Mouse (Mus musculus): ENCODE data around the gene Cycs. TPM values are rescaled to one million over a fixed set of nuclear protein-coding genes. Genes with fewer than 3 reads are reported as not detected.

Gene Cycs
- polyA plus RNA-seq (2012; rRNA removed) (20.7 and 35.9 TPM in 2 replicates), polyA plus RNA-seq (2014; fragmentation: Nextera tagmentation; extraction: Ambion mirVana) (49.1 and 53.8 TPM in 2 replicates)

DNA sequence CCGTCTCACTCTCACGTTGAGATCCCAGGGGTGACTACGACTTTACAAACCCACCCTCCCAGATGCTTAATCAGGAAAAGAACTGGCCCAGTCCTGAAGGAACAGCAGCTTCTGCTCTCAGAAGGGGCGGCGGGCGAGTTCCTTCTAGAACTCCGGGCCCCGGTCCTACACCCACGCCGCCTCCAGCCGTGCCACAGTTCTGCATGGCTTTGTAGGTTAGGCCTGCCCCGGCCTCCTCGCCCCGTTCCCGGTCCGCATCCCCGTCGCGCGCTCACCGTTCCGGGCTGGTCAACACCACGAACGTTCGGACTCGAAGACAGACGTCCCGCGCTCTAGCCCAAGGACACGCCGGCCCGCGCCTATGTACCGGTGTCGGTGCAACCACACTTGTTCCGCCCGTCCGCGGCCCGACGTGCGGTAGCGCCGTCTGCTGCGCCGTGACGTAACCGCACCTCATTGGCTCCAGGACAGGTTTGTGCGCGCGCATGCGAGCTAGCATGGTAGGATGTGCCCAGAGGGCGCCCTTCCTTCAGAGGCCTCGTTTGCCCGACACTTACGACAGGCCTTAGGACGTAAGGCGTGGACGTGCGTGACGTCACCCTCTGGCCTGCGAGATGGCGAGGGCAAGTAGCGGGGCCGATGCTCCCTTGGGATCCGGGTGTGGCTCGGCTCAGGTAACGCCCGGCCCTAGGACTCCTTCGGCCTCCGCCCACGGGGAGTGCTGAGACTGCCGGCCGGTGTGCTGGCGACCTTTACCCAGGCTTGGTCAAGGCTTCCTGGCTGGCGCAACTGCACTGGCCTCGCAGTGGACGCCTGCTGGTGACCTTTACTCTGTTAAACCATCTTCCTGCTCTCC lies at the start of gene Cycs:
TSS of gene Cycs (minus strand) at position 398 of the 856 bp plus-strand sequence.
- Histone ChIP-seq H3K27ac (replicated peaks; ENCODE audit: low read depth, low read length) (peak within 1 kb of the TSS; percentile 86), H3K9ac (ENCODE audit: low read depth, low read length, severe bottlenecking) (peak within 1 kb of the TSS; percentile 92), H3K4me2 (replicated peaks; ENCODE audit: low read depth, low read length, severe bottlenecking) (peak within 1 kb of the TSS; percentile 77), H3K9me3 (ENCODE audit: control insufficient read depth, low read length) (no peaks in the 10 kb centered on the region), H3K36me3 (ENCODE audit: control insufficient read depth, insufficient read depth, low read length) (peaks cover 8% of the 10 kb centered on the region), H3K4me3 (replicated peaks; ENCODE audit: low read length) (peak within 1 kb of the TSS; percentile 85), H3K4me1 (ENCODE audit: control insufficient read depth, insufficient read depth, low read length) (peaks cover 9% of the 10 kb centered on the region; the same call in 1 of the 2 replicates), H3K27me3 (ENCODE audit: control insufficient read depth, insufficient read depth, low read length) (no peaks in the 10 kb centered on the region)
- DNase-seq (ENCODE audit: low spot score) (peak; percentile 99), ATAC-seq (ENCODE audit: low FRiP score, low read depth) (peak; percentile 98)
- TF ChIP-seq POLR2A (IDR thresholded peaks at IDR 0.05; ENCODE audit: borderline replicate concordance, extremely low read depth, insufficient read depth, insufficient read length) = peak; percentile 53; the same call in 1 of the 2 replicates
- WGBS = under 1% methylated on average over 76 of the region's 78 CpGs

DNA sequence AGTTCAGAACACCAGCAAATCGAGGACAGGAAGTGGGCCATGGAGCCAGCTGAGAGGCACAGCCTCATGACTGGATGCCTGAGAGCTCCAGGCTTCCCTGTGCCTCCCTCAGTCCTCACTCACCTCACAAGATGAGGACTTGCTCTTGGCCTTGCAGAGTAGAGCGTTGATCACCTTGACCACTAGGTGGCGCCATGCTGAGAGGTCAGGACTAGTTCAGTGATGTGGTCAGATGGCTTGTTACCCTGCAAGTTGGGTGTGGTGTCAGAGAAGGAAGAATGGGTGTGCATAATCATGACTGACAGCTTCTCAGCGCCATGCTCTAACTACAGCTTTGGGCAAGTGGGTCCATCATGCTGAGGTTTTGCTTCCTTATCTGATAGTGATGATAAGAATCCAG lies 35.3 kb upstream of the Cycs start:
- H3K9ac ChIP-seq (ENCODE audit: low read depth, low read length, severe bottlenecking) = no peak overlapping the region
- H3K27me3 ChIP-seq (ENCODE audit: control insufficient read depth, insufficient read depth, low read length) = no peaks in the 10 kb centered on the region
- H3K27ac ChIP-seq (replicated peaks; ENCODE audit: low read depth, low read length) = no peak overlapping the region
- TF ChIP-seq POLR2A (IDR thresholded peaks at IDR 0.05; ENCODE audit: borderline replicate concordance, extremely low read depth, insufficient read depth, insufficient read length) = no peak
- H3K36me3 ChIP-seq (ENCODE audit: control insufficient read depth, insufficient read depth, low read length) = no peaks in the 10 kb centered on the region
- ATAC-seq (ENCODE audit: low FRiP score, low read depth) = no peak
- no peak overlapping the region for H3K4me2 ChIP-seq (replicated peaks; ENCODE audit: low read depth, low read length, severe bottlenecking)
- no peak overlapping the region for H3K4me3 ChIP-seq (replicated peaks; ENCODE audit: low read length)
- no peaks in the 10 kb centered on the region for H3K9me3 ChIP-seq (ENCODE audit: control insufficient read depth, low read length)
- no peak for DNase-seq (ENCODE audit: low spot score)
- WGBS = 30% methylated on average over 4 of the region's 4 CpGs
- peaks cover 18% of the 10 kb centered on the region for H3K4me1 ChIP-seq (ENCODE audit: control insufficient read depth, insufficient read depth, low read length)

DNA sequence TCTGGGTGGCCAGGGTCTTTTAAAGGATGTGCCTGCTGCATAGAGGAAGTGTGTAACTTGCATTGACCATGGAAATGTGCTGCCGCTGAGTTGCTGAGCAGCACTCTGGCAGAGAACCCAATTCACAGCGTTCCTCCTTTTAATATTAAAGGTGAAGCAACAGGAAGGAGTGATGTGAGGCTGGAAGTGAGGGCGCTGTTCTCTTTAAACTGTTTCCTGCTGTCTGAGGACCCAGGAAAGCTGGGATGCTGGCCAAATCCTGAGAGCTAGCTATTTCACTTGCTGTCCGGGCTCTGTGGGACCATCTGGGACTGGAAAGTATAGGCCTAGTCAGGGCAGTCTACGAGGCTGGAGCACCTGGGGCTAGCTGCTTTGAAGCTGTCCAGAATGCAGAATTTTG lies 32.2 kb upstream of the Cycs start:
- WGBS = 24% methylated on average over 5 of the region's 5 CpGs
- no peak for TF ChIP-seq POLR2A (IDR thresholded peaks at IDR 0.05; ENCODE audit: borderline replicate concordance, extremely low read depth, insufficient read depth, insufficient read length)

DNA sequence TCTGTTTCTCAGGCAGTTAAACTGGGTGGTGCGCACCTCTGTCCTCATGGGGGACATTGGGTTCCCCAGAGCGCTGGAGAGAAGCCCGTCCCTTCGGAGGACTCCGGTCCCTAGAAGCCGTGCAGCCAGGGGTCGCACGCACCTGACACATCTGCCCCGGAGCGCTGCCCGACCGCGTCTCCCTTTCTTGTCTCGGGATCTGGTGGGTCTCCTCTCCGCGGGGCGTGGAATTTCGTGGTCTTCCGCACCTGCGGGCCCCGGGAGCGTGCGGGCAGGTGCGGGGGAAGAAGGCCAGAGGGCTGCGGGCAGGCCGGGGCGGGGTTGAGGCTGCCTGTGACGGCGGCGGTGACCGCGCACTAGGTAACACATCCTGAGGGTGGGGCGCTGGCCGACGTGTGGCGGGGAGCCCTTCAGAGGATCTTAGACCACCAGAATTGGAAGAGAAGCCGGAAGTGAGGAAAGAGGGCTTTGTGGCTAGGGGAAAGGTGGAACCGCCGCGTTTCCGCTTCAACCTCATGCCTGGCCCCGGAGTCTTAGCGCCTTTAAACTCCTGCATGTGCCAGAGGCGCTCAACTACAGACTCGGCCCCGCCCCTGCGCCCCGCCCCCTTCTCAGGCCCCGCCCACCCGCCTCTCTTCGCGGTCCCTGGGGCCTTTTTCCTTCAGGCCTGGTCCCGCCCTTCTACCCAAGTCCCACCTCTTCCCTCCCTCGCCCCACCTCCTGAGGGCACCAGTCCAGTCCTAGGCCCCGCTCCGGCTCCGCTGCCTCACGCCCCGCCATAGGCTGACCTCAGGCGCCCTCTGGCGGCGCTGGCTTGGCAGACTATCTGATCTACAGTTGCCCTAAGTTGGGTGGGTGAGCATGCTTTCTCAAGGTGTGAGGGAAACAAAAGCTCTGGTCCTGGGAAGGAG lies 30.2 kb upstream of the Cycs start, which contains the start of gene 4921507P07Rik:
TSS of gene 4921507P07Rik (minus strand) at position 332 of the 911 bp plus-strand sequence.
- H3K9ac ChIP-seq (ENCODE audit: low read depth, low read length, severe bottlenecking) = peak within 1 kb of the TSS; percentile 63
- no peaks in the 10 kb centered on the region for H3K36me3 ChIP-seq (ENCODE audit: control insufficient read depth, insufficient read depth, low read length)
- H3K4me2 ChIP-seq (replicated peaks; ENCODE audit: low read depth, low read length, severe bottlenecking) = peak within 1 kb of the TSS; percentile 98
- H3K4me1 ChIP-seq (ENCODE audit: control insufficient read depth, insufficient read depth, low read length) = peaks cover 18% of the 10 kb centered on the region
- WGBS = 1% methylated on average over 49 of the region's 62 CpGs
- DNase-seq (ENCODE audit: low spot score) (peak; percentile 92), ATAC-seq (ENCODE audit: low FRiP score, low read depth) (peak; percentile 89)
- H3K27me3 ChIP-seq (ENCODE audit: control insufficient read depth, insufficient read depth, low read length) = 0 out of 2 replicates have a peak, but pooled peaks cover 3% of the 10 kb centered on the region
- H3K27ac ChIP-seq (replicated peaks; ENCODE audit: low read depth, low read length) = no peak within 1 kb of the TSS
- H3K9me3 ChIP-seq (ENCODE audit: control insufficient read depth, low read length) = no peaks in the 10 kb centered on the region
- peak within 1 kb of the TSS; percentile 57 for H3K4me3 ChIP-seq (replicated peaks; ENCODE audit: low read length)
- no peak for TF ChIP-seq POLR2A (IDR thresholded peaks at IDR 0.05; ENCODE audit: borderline replicate concordance, extremely low read depth, insufficient read depth, insufficient read length)

More for the DNA sequence above, 32.2 kb upstream of the Cycs start:
- no peak overlapping the region for H3K9ac ChIP-seq (ENCODE audit: low read depth, low read length, severe bottlenecking)
- DNase-seq (ENCODE audit: low spot score) = peak; percentile 73
- H3K4me3 ChIP-seq (replicated peaks; ENCODE audit: low read length) = no peak overlapping the region
- 0 out of 2 replicates have a peak, but pooled peaks cover 3% of the 10 kb centered on the region for H3K27me3 ChIP-seq (ENCODE audit: control insufficient read depth, insufficient read depth, low read length)
- no peaks in the 10 kb centered on the region for H3K36me3 ChIP-seq (ENCODE audit: control insufficient read depth, insufficient read depth, low read length)
- no peaks in the 10 kb centered on the region for H3K9me3 ChIP-seq (ENCODE audit: control insufficient read depth, low read length)
- H3K4me2 ChIP-seq (replicated peaks; ENCODE audit: low read depth, low read length, severe bottlenecking) = no peak overlapping the region
- H3K4me1 ChIP-seq (ENCODE audit: control insufficient read depth, insufficient read depth, low read length) = peaks cover 18% of the 10 kb centered on the region
- H3K27ac ChIP-seq (replicated peaks; ENCODE audit: low read depth, low read length) = 0 out of 2 replicates have a peak overlapping the region, but pooled peaks have one; percentile 28
- peak; percentile 34; the same call in 1 of the 2 replicates for ATAC-seq (ENCODE audit: low FRiP score, low read depth)

Data from limb, embryonic 14.5 days (tissue).